Mouse (Mus musculus) brain, embryonic 14.5 days (tissue): ENCODE results near the gene Vpreb1.

Source experiments
- CTCF ChIP-seq: fragments of 200-500 bp; IDR thresholded peaks from 2 replicates; pipeline ENCODE4 v1.5.1; 2012; ENCODE audit warnings: inconsistent platforms, mild to moderate bottlenecking, moderate library complexity, borderline replicate concordance; ENCODE audit not compliant: insufficient read depth, insufficient read length; ENCODE audit errors: extremely low read depth
- POLR2A ChIP-seq: fragments of 200-500 bp; IDR thresholded peaks from 2 replicates; pipeline ENCODE4 v1.6.1; 2012; ENCODE audit warnings: mild to moderate bottlenecking, inconsistent platforms, borderline replicate concordance; ENCODE audit not compliant: poor library complexity, insufficient read depth, insufficient read length, severe bottlenecking; ENCODE audit errors: extremely low read depth

- no peak for TF ChIP-seq POLR2A
- TF ChIP-seq CTCF = peak; percentile 52; the same call in 1 of the 2 replicates
Measured at GRCm38 (mm10) chr16:16828757-16829615, 41.7 kb downstream of the Vpreb1 start, which contains the start of gene Spag6l.
